Mouse (Mus musculus): ENCODE measurements at regions not wholly inside any gene's neighbourhood (a gene's known extent, or its start where the extent isn't known, plus 50 kb on each side); places are given as distances from the start of the nearest gene placed in this dataset.

DNA sequence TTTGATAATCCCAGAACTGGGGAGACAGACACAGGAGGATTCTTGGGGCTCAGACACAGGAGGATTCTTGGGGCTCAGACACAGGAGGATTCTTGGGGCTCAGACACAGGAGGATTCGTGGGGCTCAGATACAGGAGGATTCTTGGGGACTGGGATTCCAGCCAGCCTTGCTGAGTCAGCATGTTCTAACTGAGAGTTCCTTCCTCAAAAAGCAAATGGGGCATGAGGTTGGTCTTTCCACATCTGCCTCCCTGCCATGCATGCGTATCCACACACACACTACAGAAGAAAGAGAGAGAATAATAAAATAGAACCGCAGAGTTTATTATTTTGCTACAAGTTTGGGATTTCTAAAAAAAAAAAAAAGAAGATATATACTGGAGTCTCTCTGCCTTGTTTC, 218.8 kb upstream of the Cxcr4 start:
- H3K79me2 ChIP-seq (ENCODE audit: control insufficient read depth, insufficient read depth, low read length), result no peaks in the 10 kb centered on the region
- DNase-seq (ENCODE audit: extremely low read depth, low read depth, low spot score), result no peak
- H3K9ac ChIP-seq (ENCODE audit: low read depth, low read length), result no peak overlapping the region
- no peaks in the 10 kb centered on the region for H3K36me3 ChIP-seq (ENCODE audit: control insufficient read depth, insufficient read depth, low read length)
- no peak overlapping the region for H3K4me3 ChIP-seq (ENCODE audit: insufficient read depth, low read depth, low read length)
- H3K27ac ChIP-seq (replicated peaks; ENCODE audit: insufficient read depth, low read depth, low read length), result no peak overlapping the region
- TF ChIP-seq CTCF (IDR thresholded peaks at IDR 0.05; ENCODE audit: low read depth, low read length), result no peak
- TF ChIP-seq POLR2A (IDR thresholded peaks at IDR 0.05; ENCODE audit: extremely low read depth, insufficient read depth, low read length), result no peak
- WGBS, result 71% methylated on average over 3 of the region's 3 CpGs
- no peaks in the 10 kb centered on the region for H3K4me1 ChIP-seq (ENCODE audit: control insufficient read depth, insufficient read depth, low read length)
- no peaks in the 10 kb centered on the region for H3K27me3 ChIP-seq (ENCODE audit: control insufficient read depth, insufficient read depth, low read length)

DNA sequence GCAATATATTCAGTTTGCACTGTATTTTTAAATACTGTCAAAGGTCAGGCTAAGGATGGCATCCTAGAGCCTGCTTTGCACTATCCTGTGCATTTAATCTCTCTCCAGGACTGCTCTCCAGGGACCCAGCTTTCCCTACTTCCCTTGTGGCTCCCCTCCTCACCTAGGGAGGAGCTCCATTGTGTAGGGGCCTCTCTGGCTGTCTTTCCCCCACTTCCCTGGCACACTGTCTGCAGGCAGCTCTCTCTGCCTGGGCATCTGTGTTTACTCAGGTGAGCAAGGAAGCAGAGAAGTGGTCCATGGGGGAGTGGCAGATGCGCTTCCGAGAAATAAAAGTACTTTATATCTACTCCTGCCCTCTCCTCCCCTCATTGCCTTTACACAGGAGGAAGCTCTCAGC, 218.0 kb upstream of the Cxcr4 start:
- Histone ChIP-seq H3K79me2 (ENCODE audit: control insufficient read depth, insufficient read depth, low read length) (no peaks in the 10 kb centered on the region), H3K36me3 (ENCODE audit: control insufficient read depth, insufficient read depth, low read length) (no peaks in the 10 kb centered on the region), H3K27me3 (ENCODE audit: control insufficient read depth, insufficient read depth, low read length) (no peaks in the 10 kb centered on the region), H3K4me1 (ENCODE audit: control insufficient read depth, insufficient read depth, low read length) (no peaks in the 10 kb centered on the region), H3K4me3 (ENCODE audit: insufficient read depth, low read depth, low read length) (no peak overlapping the region), H3K27ac (replicated peaks; ENCODE audit: insufficient read depth, low read depth, low read length) (no peak overlapping the region), H3K9ac (ENCODE audit: low read depth, low read length) (no peak overlapping the region)
- TF ChIP-seq POLR2A (IDR thresholded peaks at IDR 0.05; ENCODE audit: extremely low read depth, insufficient read depth, low read length) (no peak), CTCF (IDR thresholded peaks at IDR 0.05; ENCODE audit: low read depth, low read length) (no peak)
- DNase-seq (ENCODE audit: extremely low read depth, low read depth, low spot score), result no peak
- 74% methylated on average over 2 of the region's 2 CpGs for WGBS

DNA sequence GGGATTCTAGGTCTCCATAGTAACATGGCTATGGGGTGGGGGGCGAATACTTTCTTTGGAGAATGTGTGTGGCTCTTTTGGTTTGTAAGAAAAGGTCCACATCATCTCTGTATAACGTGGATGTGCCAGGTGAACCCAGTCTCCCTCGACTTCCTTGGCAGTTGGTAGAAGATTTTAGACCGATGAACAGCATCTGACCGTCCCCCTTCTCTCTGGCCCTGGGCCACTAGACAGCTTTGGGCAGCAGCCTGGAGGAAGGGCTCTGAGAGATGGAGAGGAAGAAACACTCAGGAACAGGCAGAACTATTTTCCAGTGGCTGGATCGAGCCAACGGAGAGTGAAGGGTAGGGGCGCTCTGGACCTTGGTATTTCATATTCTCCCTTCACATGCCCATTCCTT, 217.5 kb upstream of the Cxcr4 start:
- Histone ChIP-seq H3K27ac (replicated peaks; ENCODE audit: insufficient read depth, low read depth, low read length) (no peak overlapping the region), H3K4me3 (ENCODE audit: insufficient read depth, low read depth, low read length) (no peak overlapping the region), H3K9ac (ENCODE audit: low read depth, low read length) (no peak overlapping the region), H3K36me3 (ENCODE audit: control insufficient read depth, insufficient read depth, low read length) (no peaks in the 10 kb centered on the region), H3K4me1 (ENCODE audit: control insufficient read depth, insufficient read depth, low read length) (no peaks in the 10 kb centered on the region), H3K79me2 (ENCODE audit: control insufficient read depth, insufficient read depth, low read length) (no peaks in the 10 kb centered on the region), H3K27me3 (ENCODE audit: control insufficient read depth, insufficient read depth, low read length) (no peaks in the 10 kb centered on the region)
- TF ChIP-seq POLR2A (IDR thresholded peaks at IDR 0.05; ENCODE audit: extremely low read depth, insufficient read depth, low read length) (no peak), CTCF (IDR thresholded peaks at IDR 0.05; ENCODE audit: low read depth, low read length) (no peak)
- WGBS, result 89% methylated on average over 8 of the region's 8 CpGs
- DNase-seq (ENCODE audit: extremely low read depth, low read depth, low spot score), result no peak

DNA sequence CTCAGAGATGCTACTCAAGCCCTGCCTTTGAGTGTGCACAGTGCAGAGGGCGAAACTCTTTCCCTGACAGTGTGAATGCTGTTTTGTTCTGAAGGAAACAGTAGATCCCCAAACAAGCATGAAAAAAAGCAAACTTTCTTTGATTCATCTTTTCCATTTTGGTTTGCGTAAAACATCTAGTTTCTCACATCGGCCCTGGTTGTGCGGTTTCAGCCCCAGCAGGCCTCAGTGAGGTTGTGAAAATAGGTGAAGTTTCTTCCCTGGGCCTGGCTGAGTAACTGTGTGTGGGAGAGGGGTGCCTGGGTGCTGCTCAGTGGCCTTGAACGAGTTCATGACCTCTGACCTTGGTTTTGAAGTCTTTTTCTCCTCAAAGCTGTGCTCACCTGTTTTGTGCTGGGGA, 216.5 kb upstream of the Cxcr4 start:
- Histone ChIP-seq H3K4me3 (ENCODE audit: insufficient read depth, low read depth, low read length) (no peak overlapping the region), H3K27me3 (ENCODE audit: control insufficient read depth, insufficient read depth, low read length) (no peaks in the 10 kb centered on the region), H3K79me2 (ENCODE audit: control insufficient read depth, insufficient read depth, low read length) (no peaks in the 10 kb centered on the region), H3K36me3 (ENCODE audit: control insufficient read depth, insufficient read depth, low read length) (no peaks in the 10 kb centered on the region), H3K4me1 (ENCODE audit: control insufficient read depth, insufficient read depth, low read length) (no peaks in the 10 kb centered on the region), H3K27ac (replicated peaks; ENCODE audit: insufficient read depth, low read depth, low read length) (no peak overlapping the region), H3K9ac (ENCODE audit: low read depth, low read length) (no peak overlapping the region)
- TF ChIP-seq POLR2A (IDR thresholded peaks at IDR 0.05; ENCODE audit: extremely low read depth, insufficient read depth, low read length) (no peak), CTCF (IDR thresholded peaks at IDR 0.05; ENCODE audit: low read depth, low read length) (no peak)
- DNase-seq (ENCODE audit: extremely low read depth, low read depth, low spot score), result no peak
- WGBS, result 76% methylated on average over 5 of the region's 5 CpGs

DNA sequence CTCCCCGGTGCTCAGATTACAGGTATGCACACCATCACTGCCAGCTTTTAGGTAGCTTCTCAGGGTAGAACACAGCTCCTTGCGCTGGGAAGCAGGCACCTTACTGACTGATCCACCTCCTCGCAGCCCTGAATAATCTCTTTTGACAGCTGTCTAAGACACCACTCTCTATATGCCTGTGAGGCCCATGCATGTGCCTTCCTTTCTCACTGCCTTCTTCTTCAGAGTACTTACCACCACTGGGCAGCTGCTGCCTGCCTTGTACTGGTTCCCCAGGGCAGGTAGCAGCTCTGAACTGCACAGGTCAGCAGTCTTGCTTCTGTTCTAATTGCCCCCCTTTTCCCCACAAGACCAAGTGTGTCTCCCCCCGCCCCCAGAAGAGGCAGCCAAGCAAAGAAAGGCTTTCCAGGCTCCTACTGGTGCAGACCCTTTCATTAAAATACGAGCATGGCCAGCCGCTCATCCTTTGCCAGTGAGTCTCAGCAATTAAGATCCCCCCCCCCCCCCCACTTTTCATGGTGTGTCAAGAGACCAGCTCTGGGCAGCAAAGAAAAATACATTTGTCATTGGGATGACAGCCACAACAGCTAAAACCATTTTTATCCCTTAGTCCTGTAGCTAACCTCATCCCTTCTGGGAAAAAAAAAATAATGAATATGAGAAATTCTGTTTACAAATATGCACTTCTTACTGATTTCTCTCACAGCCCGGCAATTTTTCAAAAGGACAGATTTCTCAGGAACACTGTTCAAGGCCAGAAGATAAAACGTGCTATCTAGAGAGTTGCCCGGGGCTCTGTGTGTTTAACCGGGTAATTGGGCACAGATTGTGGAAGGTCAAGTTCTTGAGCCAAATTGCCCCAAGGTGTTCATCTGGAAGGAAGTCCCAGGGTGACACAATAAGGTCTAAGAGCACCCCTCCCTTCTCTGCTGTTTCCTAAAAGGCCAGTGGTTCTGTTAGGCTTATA, 213.9 kb upstream of the Cxcr4 start:
- H3K79me2 ChIP-seq (ENCODE audit: control insufficient read depth, insufficient read depth, low read length), result no peaks in the 10 kb centered on the region
- H3K27me3 ChIP-seq (ENCODE audit: control insufficient read depth, insufficient read depth, low read length), result no peaks in the 10 kb centered on the region
- H3K27ac ChIP-seq (replicated peaks; ENCODE audit: insufficient read depth, low read depth, low read length), result no peak overlapping the region
- H3K9ac ChIP-seq (ENCODE audit: low read depth, low read length), result no peak overlapping the region
- DNase-seq (ENCODE audit: extremely low read depth, low read depth, low spot score), result no peak
- WGBS, result 58% methylated on average over 10 of the region's 10 CpGs
- H3K4me1 ChIP-seq (ENCODE audit: control insufficient read depth, insufficient read depth, low read length), result no peaks in the 10 kb centered on the region
- H3K36me3 ChIP-seq (ENCODE audit: control insufficient read depth, insufficient read depth, low read length), result no peaks in the 10 kb centered on the region
- no peak for TF ChIP-seq POLR2A (IDR thresholded peaks at IDR 0.05; ENCODE audit: extremely low read depth, insufficient read depth, low read length)
- no peak for TF ChIP-seq CTCF (IDR thresholded peaks at IDR 0.05; ENCODE audit: low read depth, low read length)
- H3K4me3 ChIP-seq (ENCODE audit: insufficient read depth, low read depth, low read length), result no peak overlapping the region

DNA sequence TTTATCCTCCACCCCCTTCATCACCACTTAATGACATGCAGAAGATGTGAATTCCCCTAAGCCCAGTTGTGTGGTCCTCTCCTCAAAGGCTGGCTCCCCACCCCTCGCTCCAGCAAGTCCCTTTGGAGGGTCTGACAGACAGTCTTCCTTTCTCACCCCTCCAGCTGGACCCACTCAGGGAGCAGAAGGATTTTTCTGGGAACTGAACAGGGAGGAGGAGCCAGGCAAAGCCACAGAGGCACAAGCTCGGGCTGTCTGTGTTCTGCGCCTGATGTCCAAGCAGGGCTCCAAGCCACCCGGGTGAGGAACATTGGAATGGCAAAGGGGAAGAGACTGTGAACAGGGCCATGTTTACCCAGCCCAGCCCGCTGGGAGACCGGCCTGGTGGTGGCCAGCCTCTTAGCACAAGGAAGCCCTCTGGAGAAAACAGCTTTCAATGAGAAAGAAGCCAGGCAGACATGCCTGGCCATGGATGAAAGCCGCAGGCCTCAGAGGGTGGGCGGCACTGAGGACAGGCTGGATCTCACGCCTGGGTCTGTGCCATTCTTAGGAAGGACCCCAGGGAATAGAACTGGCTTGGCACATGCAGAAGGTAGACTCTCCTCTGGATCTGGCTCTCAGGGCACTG, 211.5 kb upstream of the Cxcr4 start:
- H3K9ac ChIP-seq (ENCODE audit: low read depth, low read length), result no peak overlapping the region
- H3K27ac ChIP-seq (replicated peaks; ENCODE audit: insufficient read depth, low read depth, low read length), result no peak overlapping the region
- H3K79me2 ChIP-seq (ENCODE audit: control insufficient read depth, insufficient read depth, low read length), result no peaks in the 10 kb centered on the region
- H3K4me3 ChIP-seq (ENCODE audit: insufficient read depth, low read depth, low read length), result no peak overlapping the region
- H3K4me1 ChIP-seq (ENCODE audit: control insufficient read depth, insufficient read depth, low read length), result no peaks in the 10 kb centered on the region
- no peaks in the 10 kb centered on the region for H3K27me3 ChIP-seq (ENCODE audit: control insufficient read depth, insufficient read depth, low read length)
- TF ChIP-seq CTCF (IDR thresholded peaks at IDR 0.05; ENCODE audit: low read depth, low read length), result no peak
- TF ChIP-seq POLR2A (IDR thresholded peaks at IDR 0.05; ENCODE audit: extremely low read depth, insufficient read depth, low read length), result no peak
- no peak for DNase-seq (ENCODE audit: extremely low read depth, low read depth, low spot score)
- H3K36me3 ChIP-seq (ENCODE audit: control insufficient read depth, insufficient read depth, low read length), result no peaks in the 10 kb centered on the region
- 23% methylated on average over 9 of the region's 9 CpGs for WGBS

All from liver, adult 2 months (tissue).